Mouse (Mus musculus) 3T3-L1 (cell line): Measurements from ENCODE around the gene Atp10b.

Experiments
- DNase-seq: peaks from one replicate; pipeline ENCODE4 v3.0.0-alpha.2; 2015; ENCODE audit warnings: low read depth, low spot score

Gene Atp10b

GRCm38 (mm10) chr11:43199358-43199757 is 49.7 kb downstream of the Atp10b start:
- no peak for DNase-seq

DNA sequence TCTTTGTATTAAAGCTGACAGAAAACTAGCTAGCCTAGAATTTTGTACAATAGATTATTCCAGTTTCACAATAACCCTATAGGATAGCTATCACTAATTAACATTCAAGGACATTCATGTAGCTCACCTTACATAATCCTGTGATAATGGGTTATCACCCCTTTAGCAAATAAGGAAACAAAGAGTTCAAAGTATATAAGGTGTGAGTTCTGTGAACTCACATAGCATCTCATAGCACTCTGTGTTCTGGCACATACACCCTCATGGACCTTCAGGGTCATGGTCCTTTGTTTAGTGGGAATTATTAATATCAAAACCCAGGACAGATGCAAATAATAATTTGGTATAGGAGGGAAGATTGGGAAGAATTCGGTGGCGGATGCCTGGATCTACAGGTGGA is 50.4 kb downstream of the Atp10b start:
- no peak for DNase-seq

DNA sequence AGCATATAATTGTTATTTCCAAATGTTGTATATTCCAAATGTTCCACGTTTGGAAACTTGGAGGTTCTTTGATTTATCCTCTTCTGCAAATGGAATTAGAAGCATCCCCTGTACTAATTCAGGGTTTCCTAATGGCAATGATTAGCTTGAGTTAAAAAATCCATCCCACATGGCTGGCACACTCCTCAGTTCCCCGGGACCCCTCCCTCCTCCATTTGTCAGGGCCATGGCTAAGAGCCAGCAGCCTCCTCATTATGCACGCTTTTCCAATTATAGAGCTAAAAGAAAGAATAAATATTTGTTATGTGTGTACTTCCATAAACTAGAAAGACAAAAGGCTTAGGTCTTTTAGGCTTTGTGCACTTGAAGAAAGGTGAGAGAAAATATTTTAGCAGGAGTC is 53.9 kb downstream of the Atp10b start:
- DNase-seq, result no peak

DNA sequence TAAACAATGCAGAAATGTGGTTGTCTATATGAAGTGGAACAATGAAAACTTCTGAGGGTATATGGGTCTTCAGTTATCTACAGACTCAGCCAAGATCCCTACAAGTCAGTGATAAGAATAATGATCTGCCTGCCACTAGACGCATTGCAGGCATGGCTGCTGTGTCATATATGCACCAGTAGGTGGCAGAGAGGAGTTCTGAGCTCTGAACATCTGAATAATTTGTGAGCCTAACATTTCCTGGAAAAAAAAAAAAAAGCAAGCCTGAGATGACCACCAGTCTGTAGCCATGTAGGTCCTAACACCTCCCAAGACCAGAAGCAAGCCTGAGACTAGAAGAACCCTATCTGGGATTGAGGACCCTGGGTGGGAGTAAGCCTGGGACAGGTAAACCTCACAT is 63.5 kb downstream of the Atp10b start:
- DNase-seq, result peak; percentile 12

- no peak for DNase-seq
These were observed 64.1 kb downstream of the Atp10b start for GRCm38 (mm10) chr11:43213740-43214139.

DNA sequence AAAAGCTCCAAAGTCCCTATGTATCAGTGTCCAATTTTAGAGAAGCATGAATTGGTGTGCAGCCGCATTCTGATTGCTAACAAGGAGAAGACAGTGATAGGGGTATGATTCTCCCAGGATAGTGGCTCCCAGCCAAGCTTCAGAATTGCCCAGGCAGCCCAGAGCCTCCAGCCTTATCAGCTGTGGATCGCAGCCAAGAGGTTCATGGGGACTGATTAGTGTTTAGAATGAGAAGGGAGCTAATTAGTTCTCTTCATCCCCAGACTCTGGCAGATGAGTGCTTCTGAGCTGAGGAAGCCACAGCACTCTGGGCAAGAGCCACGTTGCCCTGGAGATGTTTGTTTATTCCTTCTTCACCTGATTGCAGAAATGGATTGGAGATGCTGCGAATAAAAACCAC is 67.3 kb downstream of the Atp10b start:
- DNase-seq, result no peak

GRCm38 (mm10) chr11:43230231-43230630 is 80.6 kb downstream of the Atp10b start:
- DNase-seq, result no peak

GRCm38 (mm10) chr11:43232073-43232472 is 82.4 kb downstream of the Atp10b start:
- no peak for DNase-seq

- no peak for DNase-seq
These were observed 86.8 kb downstream of the Atp10b start for GRCm38 (mm10) chr11:43236360-43237039.

- DNase-seq, result no peak
These were observed 90.1 kb downstream of the Atp10b start for GRCm38 (mm10) chr11:43239804-43240203.

- DNase-seq, result peak; percentile 5
These were observed 103.4 kb downstream of the Atp10b start for GRCm38 (mm10) chr11:43253034-43253433.

- DNase-seq, result no peak
These were observed 105.6 kb downstream of the Atp10b start for GRCm38 (mm10) chr11:43255262-43255661.

GRCm38 (mm10) chr11:43257291-43257690 is 107.6 kb downstream of the Atp10b start:
- no peak for DNase-seq

DNA sequence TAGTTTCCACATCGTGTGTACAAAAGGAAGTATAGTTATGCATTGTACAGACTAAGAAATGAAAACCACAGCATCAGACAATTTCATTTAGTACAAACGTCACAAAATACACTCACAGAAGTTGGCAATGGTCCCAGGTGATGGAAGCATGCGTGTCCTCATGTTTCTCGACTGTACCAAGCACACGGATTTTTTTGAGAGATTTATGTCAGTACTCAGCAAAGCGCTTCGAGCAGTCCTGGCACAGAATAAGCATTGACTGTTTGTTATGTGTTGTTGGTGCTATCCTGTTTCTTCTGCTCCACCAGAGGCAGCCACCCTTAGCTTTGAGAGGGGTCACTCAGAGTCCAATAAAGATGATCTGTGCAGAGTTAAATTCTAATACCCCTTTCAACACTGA is 108.1 kb downstream of the Atp10b start:
- peak; percentile 21 for DNase-seq

- peak; percentile 65 for DNase-seq
These were observed 114.0 kb downstream of the Atp10b start for GRCm38 (mm10) chr11:43263548-43264218.

DNA sequence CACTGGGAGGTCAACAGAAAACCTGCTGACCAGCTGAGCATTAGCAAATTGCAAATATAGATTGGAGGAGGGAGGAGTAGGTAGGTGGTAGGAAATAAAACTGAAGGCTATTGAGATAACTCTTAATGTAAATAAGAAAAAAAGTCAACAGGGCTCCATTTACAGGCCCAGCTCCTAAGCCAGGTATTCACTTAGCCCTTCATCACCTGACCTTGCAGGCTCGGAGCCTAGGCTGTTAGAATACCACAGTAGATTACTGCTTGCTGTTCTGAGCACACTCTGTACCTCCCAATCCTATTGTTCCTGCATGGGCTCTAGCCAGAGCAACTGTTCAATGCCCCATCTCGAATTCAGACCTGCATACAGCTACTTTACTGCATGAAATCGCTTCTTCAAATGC is 117.8 kb downstream of the Atp10b start:
- DNase-seq, result no peak

- no peak for DNase-seq
These were observed 120.0 kb downstream of the Atp10b start for GRCm38 (mm10) chr11:43269503-43270255.

DNA sequence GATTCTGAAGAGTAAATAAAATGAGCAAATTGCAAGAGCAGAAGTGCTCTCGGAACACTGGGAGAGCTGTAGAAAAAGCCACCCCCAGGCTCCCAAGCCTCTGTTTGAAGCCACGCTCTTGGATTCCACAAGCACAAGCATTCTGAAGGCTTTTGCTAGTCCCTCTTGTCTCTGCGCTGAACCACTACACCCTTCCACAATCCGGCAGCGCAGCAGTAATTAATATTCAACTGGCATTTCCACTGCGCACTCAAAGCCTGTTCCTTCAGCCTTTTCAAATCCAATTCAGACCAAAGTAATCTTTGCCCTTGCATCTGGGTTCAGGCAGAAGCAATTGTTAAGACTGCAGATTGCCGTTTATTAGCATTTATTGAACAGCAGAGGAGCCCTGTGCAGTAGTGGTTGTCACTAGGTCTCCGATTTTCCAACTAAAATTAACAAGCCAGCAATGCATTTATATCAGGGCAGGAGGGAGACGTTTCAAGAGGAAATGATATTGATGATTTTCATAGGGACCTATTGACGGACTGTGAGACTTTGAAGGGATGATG is 120.7 kb downstream of the Atp10b start:
- DNase-seq, result no peak

DNA sequence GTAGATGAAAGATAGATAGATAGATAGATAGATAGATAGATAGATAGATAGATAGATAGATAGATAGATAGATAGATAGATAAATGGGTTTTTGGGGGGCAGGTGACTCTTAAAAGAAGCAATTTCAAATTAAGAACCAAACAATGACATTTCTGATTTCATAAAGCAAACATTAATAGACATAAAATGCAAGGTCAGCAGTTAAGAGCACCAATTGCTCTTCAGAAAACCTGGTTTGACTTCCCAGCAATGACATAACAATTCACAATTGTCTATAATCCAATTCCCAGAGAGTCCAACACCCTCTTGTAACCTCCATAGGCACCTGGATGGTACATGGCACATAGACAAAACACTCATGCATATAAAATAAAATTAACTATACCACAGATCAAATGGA is 124.2 kb downstream of the Atp10b start:
- DNase-seq, result no peak

DNA sequence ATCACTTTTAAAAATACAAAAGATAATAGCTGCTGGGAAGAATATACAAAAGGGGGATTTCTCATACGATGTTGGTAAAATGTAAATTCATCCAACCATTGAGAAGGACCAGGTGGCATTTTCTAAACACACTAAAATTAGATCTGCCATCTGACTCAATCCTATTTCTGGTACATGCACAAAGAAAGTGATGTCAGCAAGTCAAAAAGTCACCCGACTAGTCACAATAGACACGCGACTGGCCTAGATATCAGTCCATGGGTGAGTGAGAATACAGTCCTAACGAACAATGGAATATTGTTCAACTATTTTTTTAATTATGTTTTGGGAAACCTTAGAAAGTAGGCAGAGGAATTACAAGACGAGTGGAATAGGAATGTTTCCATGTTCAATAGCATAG is 147.9 kb downstream of the Atp10b start:
- DNase-seq, result no peak

- DNase-seq, result no peak
These were observed 161.3 kb downstream of the Atp10b start for GRCm38 (mm10) chr11:43311000-43311399.
